Mouse (Mus musculus) midbrain, postnatal 0 days (tissue): Measurements from ENCODE around the gene Adamts8. TPM values are rescaled to one million over a fixed set of nuclear protein-coding genes. Genes with fewer than 3 reads are reported as not detected.

ENCODE experiments used
- ATAC-seq: fragments of 200-750 bp; cut with Nextera tagmentation; 2 replicates; pipeline ENCODE4 v1.8.0; 2017; ENCODE audit warnings: moderate number of reproducible peaks, mild to moderate bottlenecking, moderate TSS enrichment, moderate library complexity; ENCODE audit not compliant: low FRiP score
- DNase-seq: peaks from one replicate; pipeline ENCODE4 v3.0.0-alpha.2; 2015; ENCODE audit warnings: low spot score
- H3K27ac ChIP-seq: fragments of 300-500 bp; sonication (generic); 2 replicates; pipeline ENCODE4 v1.5.1; 2014; ENCODE audit warnings: low read depth, mild to moderate bottlenecking, low read length, mixed read lengths
- H3K27me3 ChIP-seq: fragments of 300-500 bp; sonication (generic); 2 replicates; pipeline ENCODE4 v1.6.1; 2014; ENCODE audit warnings: low read length, control low read depth, mixed read lengths; ENCODE audit not compliant: insufficient read depth
- H3K36me3 ChIP-seq: fragments of 300-500 bp; sonication (generic); 2 replicates; pipeline ENCODE4 v1.6.1; 2014; ENCODE audit warnings: low read length, control low read depth, mixed read lengths; ENCODE audit not compliant: insufficient read depth
- H3K4me1 ChIP-seq: fragments of 300-500 bp; sonication (generic); 2 replicates; pipeline ENCODE4 v1.6.1; 2014; ENCODE audit warnings: mild to moderate bottlenecking, control low read depth, antibody characterized with exemption, low read length, mixed read lengths; ENCODE audit not compliant: insufficient read depth
- H3K4me2 ChIP-seq: fragments of 300-500 bp; sonication (generic); 2 replicates; pipeline ENCODE4 v1.6.1; 2014; ENCODE audit warnings: low read depth, mild to moderate bottlenecking, low read length, mixed read lengths; ENCODE audit not compliant: poor library complexity, severe bottlenecking
- H3K4me3 ChIP-seq: fragments of 300-500 bp; sonication (generic); 2 replicates; pipeline ENCODE4 v1.5.1; 2014; ENCODE audit warnings: low read depth, mild to moderate bottlenecking, low read length, moderate library complexity
- H3K9ac ChIP-seq: fragments of 300-500 bp; sonication (generic); replicated peaks from 2 replicates; pipeline ENCODE4 v1.6.1; 2014; ENCODE audit warnings: mild to moderate bottlenecking, low read length, moderate library complexity, mixed read lengths; ENCODE audit not compliant: poor library complexity, severe bottlenecking
- H3K9me3 ChIP-seq: fragments of 300-500 bp; sonication (generic); 2 replicates; pipeline ENCODE4 v1.6.1; 2016; ENCODE audit warnings: low read length, control low read depth
- CTCF ChIP-seq: IDR thresholded peaks from 2 replicates; pipeline ENCODE4 v1.5.1; 2016; ENCODE audit warnings: antibody characterized with exemption, mild to moderate bottlenecking
- WGBS: fragments of 180-500 bp; shearing (Covaris S2); extraction: QIAGEN DNeasy Blood & Tissue Kit; methylation state at CpG from one replicate; pipeline ENCODE4 v1.1.7; 2014; 5-methylcytosine and 5-hydroxymethylcytosine counted together
- polyA plus RNA-seq: library from polyadenylated mRNA; unstranded; fragments of >200 nt; fragmentation: Nextera tagmentation; extraction: Ambion mirVana; gene quantifications from 2 replicates; pipeline ENCODE4 v1.2.1, GENCODE M21; 2015
- total RNA-seq: library from RNA; depleted of rRNA; stranded (reverse); fragments of >200 nt; gene quantifications from 2 replicates; pipeline ENCODE4 v1.2.3, GENCODE M21; 2014; rRNA removed

Adamts8 gene
- total RNA-seq (2.9 and 3.0 TPM in 2 replicates), polyA plus RNA-seq (1.2 and 1.9 TPM in 2 replicates)

DNA sequence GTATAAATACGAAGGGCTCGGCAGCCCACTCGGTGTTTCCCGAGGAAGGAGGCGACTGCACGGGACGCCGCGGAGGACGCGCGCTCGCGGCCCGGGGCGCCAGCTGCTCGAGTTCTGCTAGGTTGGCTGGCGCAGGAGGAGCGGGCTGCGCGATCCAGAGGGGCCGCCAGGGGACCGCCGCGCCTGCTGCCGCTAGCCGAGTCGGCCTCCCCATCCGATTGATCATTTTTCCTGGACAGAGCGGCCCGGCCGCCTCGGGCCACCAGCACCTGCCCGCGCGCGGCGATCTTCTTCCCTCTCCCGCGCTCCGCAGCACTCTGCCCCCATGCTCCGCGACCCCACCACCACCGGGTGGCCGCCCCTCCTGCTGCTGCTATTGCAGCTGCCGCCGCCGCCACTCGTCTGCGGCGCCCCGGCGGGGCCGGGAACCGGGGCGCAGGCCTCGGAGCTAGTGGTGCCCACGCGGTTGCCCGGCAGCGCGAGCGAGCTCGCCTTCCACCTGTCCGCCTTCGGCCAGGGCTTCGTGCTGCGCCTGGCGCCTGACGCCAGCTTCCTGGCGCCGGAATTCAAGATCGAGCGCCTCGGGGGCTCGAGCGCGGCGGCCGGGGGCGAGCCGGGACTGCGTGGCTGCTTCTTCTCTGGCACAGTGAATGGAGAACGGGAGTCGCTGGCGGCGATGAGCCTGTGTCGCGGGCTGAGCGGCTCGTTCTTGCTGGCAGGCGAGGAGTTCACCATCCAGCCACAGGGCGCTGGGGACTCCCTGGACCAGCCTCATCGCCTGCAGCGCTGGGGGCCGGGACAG, at the start of gene Adamts8:
Gene Adamts8, plus strand, starts transcription at position 51 of the 802 bp plus-strand sequence.
- H3K36me3 ChIP-seq, result no peaks in the 10 kb centered on the region
- no peak within 1 kb of the TSS for H3K27ac ChIP-seq
- H3K4me3 ChIP-seq, result peak within 1 kb of the TSS; percentile 71
- peak within 1 kb of the TSS; percentile 98 for H3K4me2 ChIP-seq
- 0 out of 2 replicates have a peak, but pooled peaks cover 3% of the 10 kb centered on the region for H3K4me1 ChIP-seq
- DNase-seq, result peak; percentile 58
- no peaks in the 10 kb centered on the region for H3K9me3 ChIP-seq
- peak; percentile 63 for TF ChIP-seq CTCF
- under 1% methylated on average over 95 of the region's 96 CpGs for WGBS
- H3K27me3 ChIP-seq, result peaks cover 22% of the 10 kb centered on the region
- ATAC-seq, result peak; percentile 74
- H3K9ac ChIP-seq, result peak within 1 kb of the TSS; percentile 64

DNA sequence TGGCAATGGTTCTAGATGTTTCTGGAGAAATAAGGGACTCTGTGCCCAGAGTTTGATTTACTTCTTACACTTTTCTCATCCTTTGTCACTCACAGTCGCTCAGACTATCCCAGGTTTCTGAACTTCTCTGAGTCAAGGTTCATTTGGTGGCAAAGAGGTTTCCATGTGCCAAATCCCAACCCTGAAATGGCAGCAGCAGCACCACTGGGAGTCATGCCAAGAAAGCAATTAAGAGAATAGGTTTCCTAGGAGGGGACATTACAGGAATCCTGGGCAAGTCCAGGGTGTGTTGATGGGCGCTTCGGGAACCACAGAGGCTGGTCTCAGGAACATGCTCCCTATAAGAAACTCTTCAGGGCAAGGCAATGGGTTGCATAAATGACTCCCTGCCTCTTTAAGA, 46.7 kb upstream of the Adamts8 start:
- TF ChIP-seq CTCF, result no peak
- Histone ChIP-seq H3K9me3 (no peaks in the 10 kb centered on the region), H3K4me2 (no peak overlapping the region), H3K9ac (no peak overlapping the region), H3K27me3 (no peaks in the 10 kb centered on the region), H3K4me3 (no peak overlapping the region), H3K36me3 (peaks cover 2% of the 10 kb centered on the region; the same call in 1 of the 2 replicates), H3K27ac (no peak overlapping the region), H3K4me1 (no peaks in the 10 kb centered on the region)
- DNase-seq (peak; percentile 65), ATAC-seq (no peak)
- 75% methylated on average over 3 of the region's 3 CpGs for WGBS

DNA sequence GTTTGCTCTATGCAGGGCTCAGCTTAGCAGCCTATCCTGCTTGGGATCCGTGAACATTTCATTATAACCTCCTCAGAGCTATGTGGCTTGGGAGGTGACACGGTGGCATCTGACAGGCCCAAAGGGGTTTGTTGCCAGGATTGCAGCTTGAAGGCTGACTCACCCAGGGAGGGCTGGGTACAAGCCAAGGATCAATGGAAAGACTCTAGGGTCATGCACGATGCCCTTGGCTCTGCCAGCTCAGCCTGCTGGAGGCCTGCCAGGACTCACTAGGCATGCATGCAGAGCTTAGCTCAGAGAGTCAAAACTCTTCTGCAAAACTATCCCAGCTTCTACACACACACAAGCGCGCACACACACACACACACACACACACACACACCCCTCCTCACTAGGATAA, 45.6 kb upstream of the Adamts8 start:
- no peak overlapping the region for H3K27ac ChIP-seq
- H3K9ac ChIP-seq, result no peak overlapping the region
- H3K4me3 ChIP-seq, result no peak overlapping the region
- no peaks in the 10 kb centered on the region for H3K27me3 ChIP-seq
- TF ChIP-seq CTCF, result no peak
- H3K4me2 ChIP-seq, result no peak overlapping the region
- H3K4me1 ChIP-seq, result no peaks in the 10 kb centered on the region
- ATAC-seq (no peak), DNase-seq (peak; percentile 70)
- peaks cover 9% of the 10 kb centered on the region; the same call in 1 of the 2 replicates for H3K36me3 ChIP-seq
- WGBS, result 64% methylated on average over 5 of the region's 5 CpGs
- H3K9me3 ChIP-seq, result no peaks in the 10 kb centered on the region

DNA sequence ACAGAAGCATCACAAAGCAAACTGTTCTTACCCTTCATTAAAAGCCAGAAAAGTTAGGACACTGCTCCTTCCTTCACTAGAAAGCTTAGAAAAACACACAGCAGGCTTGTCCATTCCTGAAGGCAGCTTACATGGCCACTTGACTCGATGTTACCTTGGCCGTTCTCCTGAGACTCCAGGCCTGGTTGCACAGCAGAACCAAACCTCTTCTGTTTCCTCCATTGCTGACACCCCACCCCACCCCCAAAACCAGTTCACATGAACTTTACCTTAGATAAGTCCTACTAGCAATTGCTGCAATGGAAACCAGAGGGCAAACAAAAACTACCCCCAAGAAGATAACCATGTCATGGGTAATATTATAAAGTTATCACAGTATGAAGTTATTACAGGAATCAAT, 45.2 kb upstream of the Adamts8 start:
- H3K36me3 ChIP-seq, result peaks cover 13% of the 10 kb centered on the region
- H3K9me3 ChIP-seq, result no peaks in the 10 kb centered on the region
- H3K27me3 ChIP-seq, result no peaks in the 10 kb centered on the region
- no peak for DNase-seq
- no peaks in the 10 kb centered on the region for H3K4me1 ChIP-seq
- H3K4me2 ChIP-seq, result no peak overlapping the region
- H3K4me3 ChIP-seq, result no peak overlapping the region
- H3K9ac ChIP-seq, result no peak overlapping the region
- ATAC-seq, result no peak
- TF ChIP-seq CTCF, result no peak
- WGBS, result 70% methylated on average over 2 of the region's 2 CpGs
- no peak overlapping the region for H3K27ac ChIP-seq

DNA sequence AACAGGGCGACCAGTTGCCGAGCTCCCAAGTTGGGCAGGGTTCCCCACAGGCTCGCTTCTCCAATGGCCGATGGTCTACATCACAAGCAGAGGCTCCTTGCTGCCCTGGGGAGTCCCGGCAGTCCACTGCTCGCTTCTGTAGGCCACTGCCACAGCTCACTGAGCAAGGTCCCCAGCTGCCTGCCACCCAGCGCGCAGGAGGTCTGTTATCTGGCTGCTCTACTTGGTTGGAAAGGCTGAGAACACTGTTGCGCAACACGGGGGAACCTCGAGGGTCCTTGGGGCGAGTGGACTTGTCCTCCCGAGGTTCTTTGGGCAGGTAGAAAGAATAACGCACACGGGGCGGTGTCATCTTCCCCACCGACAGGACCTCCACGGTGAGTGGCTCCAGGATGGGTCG, 40.2 kb upstream of the Adamts8 start:
- TF ChIP-seq CTCF, result no peak
- Histone ChIP-seq H3K4me2 (no peak overlapping the region), H3K9ac (no peak overlapping the region), H3K27ac (no peak overlapping the region), H3K4me1 (no peaks in the 10 kb centered on the region), H3K9me3 (no peaks in the 10 kb centered on the region), H3K27me3 (no peaks in the 10 kb centered on the region), H3K4me3 (no peak overlapping the region), H3K36me3 (peaks cover 25% of the 10 kb centered on the region)
- DNase-seq (no peak), ATAC-seq (no peak)
- 96% methylated on average over 19 of the region's 19 CpGs for WGBS

DNA sequence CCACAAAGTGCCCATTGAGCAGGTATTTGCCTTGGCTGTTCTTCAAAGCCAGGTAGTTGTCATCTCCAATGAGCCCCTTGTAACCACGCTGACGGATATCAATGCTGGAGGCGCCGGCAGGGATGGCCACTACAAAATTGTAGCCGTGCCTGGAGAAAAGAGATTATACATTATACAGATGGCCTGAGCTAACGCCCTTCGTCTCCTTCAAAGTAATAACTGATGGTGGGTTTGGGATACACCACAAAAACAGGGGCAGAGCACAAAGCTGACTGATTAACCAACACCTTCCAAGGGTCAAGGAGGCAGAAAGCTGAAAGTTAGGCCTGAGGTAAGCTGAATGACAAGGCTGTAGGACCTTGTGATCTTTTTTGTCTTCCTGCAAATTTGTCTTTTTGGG, 39.7 kb upstream of the Adamts8 start:
- Histone ChIP-seq H3K27ac (no peak overlapping the region), H3K9me3 (no peaks in the 10 kb centered on the region), H3K36me3 (peaks cover 25% of the 10 kb centered on the region), H3K9ac (no peak overlapping the region), H3K4me1 (no peaks in the 10 kb centered on the region), H3K4me2 (no peak overlapping the region), H3K4me3 (no peak overlapping the region), H3K27me3 (no peaks in the 10 kb centered on the region)
- ATAC-seq (no peak), DNase-seq (no peak)
- 95% methylated on average over 7 of the region's 7 CpGs for WGBS
- TF ChIP-seq CTCF, result no peak
